Comparison of ENCODE assay signal across 10 mouse cellular contexts in the genomic region with DNA sequence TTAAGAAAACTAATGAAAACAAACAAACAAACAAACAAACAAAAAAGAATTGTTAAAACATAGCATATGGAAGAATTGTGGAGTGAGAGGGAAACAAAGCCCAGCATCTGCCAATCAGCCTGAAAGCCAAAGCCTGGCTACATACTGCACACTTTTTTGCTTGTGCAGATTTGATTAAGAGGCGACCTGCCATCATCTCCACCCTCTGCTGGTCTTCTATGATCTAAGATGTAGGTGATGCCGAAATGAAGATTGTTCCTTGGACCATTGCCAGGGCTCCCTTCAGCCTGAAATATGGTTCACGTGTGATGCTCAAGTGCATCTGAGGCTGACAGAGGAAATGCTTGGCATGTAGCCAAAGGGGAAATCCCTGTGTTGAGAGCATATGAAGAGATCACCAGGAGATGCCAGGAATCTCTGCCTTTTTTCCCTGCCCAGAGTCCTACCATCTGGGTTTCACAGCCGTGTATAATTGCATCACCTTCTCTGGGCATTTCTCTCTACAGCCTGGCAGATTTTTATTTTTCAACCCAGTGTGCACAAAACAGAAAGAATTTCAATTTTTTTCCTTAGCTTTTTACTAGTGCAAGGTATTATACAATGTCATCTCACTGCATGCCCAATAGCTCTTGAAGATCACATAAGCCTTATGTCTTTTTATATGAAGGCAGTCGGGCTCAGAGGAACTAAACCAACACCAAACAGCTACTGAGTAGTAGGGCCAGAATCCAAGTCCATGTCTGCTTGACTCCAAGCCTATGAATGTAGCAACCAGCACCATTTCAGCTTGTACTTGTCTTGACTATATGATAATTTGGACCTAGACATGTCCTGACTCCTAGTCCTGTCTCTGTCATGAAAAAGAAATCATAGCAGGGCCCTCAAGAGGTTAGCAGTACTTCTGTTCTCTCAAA. TPM values are rescaled to one million over a fixed set of nuclear protein-coding genes. Genes with fewer than 3 reads are reported as not detected.
DNase-seq lines count a peak whose midpoint lies in the region; ATAC-seq and TF ChIP-seq lines count a peak whose summit lies in the region.
"Had no signal": no experiment of that assay in that cellular context is flagged by ENCODE, and none has a peak within 500 bp of the region (broad histone marks: within the 10 kb centered on the region; RNA-seq: fewer than 3 reads in every experiment).

No protein-coding gene starts in this region.

- no peak; the same call in 1 of the 2 replicates for ATAC-seq in heart, embryonic 13.5 days (ENCODE audit: extremely low read depth, insufficient number of reproducible peaks, low FRiP score, low TSS enrichment)
- peak; percentile 68 for ATAC-seq in neural tube, embryonic 13.5 days (ENCODE audit: low read depth)
- ATAC-seq in heart, postnatal 0 days (ENCODE audit: insufficient read depth, low read depth), result no peak
- no peak for ATAC-seq in megakaryocyte progenitor cell, adult 5-6 weeks (replicated peaks; ENCODE audit: poor library complexity)
- no peak for ATAC-seq in erythroblast, adult 5-6 weeks (replicated peaks; ENCODE audit: low FRiP score, poor library complexity, severe bottlenecking)

- no peaks in the 10 kb centered on the region for H3K36me3 ChIP-seq in heart, embryonic 13.5 days
- H3K36me3 ChIP-seq in neural tube, embryonic 13.5 days, result no peaks in the 10 kb centered on the region
- no peaks in the 10 kb centered on the region for H3K36me3 ChIP-seq in heart, postnatal 0 days (replicated peaks; ENCODE audit: control insufficient read depth, insufficient read depth, low read length)
- H3K36me3 ChIP-seq: liver, embryonic 13.5 days had no signal

- no peaks in the 10 kb centered on the region for H3K9me3 ChIP-seq in heart, embryonic 13.5 days
- no peaks in the 10 kb centered on the region for H3K9me3 ChIP-seq in neural tube, embryonic 13.5 days
- no peaks in the 10 kb centered on the region for H3K9me3 ChIP-seq in heart, postnatal 0 days (replicated peaks; ENCODE audit: control insufficient read depth, low read length)
- H3K9me3 ChIP-seq: liver, embryonic 13.5 days had no signal

- 22% methylated on average over 5 of the region's 5 CpGs for WGBS in heart, embryonic 13.5 days
- WGBS in neural tube, embryonic 13.5 days, result 54% methylated on average over 5 of the region's 5 CpGs
- 28% methylated on average over 5 of the region's 5 CpGs for WGBS in heart, postnatal 0 days

- DNase-seq in heart, adult 18-20 months, result no peak
- no peak for DNase-seq in neural tube, embryonic 10.5 days (ENCODE audit: extremely low spot score, low spot score)
- peak; percentile 39 for DNase-seq in heart, postnatal 0 days (ENCODE audit: low spot score)
- DNase-seq in skeletal muscle tissue, adult 2 months (ENCODE audit: low read depth, low spot score), result peak; percentile 14
- DNase-seq: liver, embryonic 13.5 days had no signal

- TF ChIP-seq CTCF in heart, postnatal 0 days (IDR thresholded peaks at IDR 0.05; ENCODE audit: low read depth), result no peak

- 0 out of 2 replicates have a peak, but pooled peaks cover 3% of the 10 kb centered on the region for H3K27me3 ChIP-seq in heart, embryonic 13.5 days (replicated peaks)
- H3K27me3 ChIP-seq in neural tube, embryonic 13.5 days, result no peaks in the 10 kb centered on the region
- H3K27me3 ChIP-seq in heart, postnatal 0 days (ENCODE audit: control insufficient read depth, insufficient read depth, low read length), result no peaks in the 10 kb centered on the region

- H3K4me3 ChIP-seq in heart, embryonic 13.5 days, result no peak overlapping the region
- no peak overlapping the region for H3K4me3 ChIP-seq in neural tube, embryonic 13.5 days
- no peak overlapping the region for H3K4me3 ChIP-seq in heart, postnatal 0 days (ENCODE audit: low read depth, low read length)
- H3K4me3 ChIP-seq: liver, embryonic 13.5 days had no signal

- H3K4me1 ChIP-seq in heart, embryonic 13.5 days, result peaks cover 61% of the 10 kb centered on the region
- peaks cover 21% of the 10 kb centered on the region for H3K4me1 ChIP-seq in neural tube, embryonic 13.5 days (replicated peaks)
- H3K4me1 ChIP-seq in heart, postnatal 0 days (ENCODE audit: control insufficient read depth, insufficient read depth), result peaks cover 12% of the 10 kb centered on the region; the same call in 1 of the 2 replicates
- H3K4me1 ChIP-seq: liver, embryonic 13.5 days had no signal

- no peak overlapping the region for H3K4me2 ChIP-seq in heart, embryonic 13.5 days
- H3K4me2 ChIP-seq in neural tube, embryonic 13.5 days, result no peak overlapping the region
- H3K4me2 ChIP-seq in heart, postnatal 0 days (ENCODE audit: low read depth, low read length), result no peak overlapping the region
- H3K4me2 ChIP-seq: liver, embryonic 13.5 days had no signal

- peak overlapping the region; percentile 38; the same call in 1 of the 2 replicates for H3K27ac ChIP-seq in heart, embryonic 13.5 days (replicated peaks)
- peak overlapping the region; percentile 18; the same call in 1 of the 2 replicates for H3K27ac ChIP-seq in neural tube, embryonic 13.5 days (replicated peaks)
- no peak overlapping the region for H3K27ac ChIP-seq in heart, postnatal 0 days (ENCODE audit: low read depth)
- H3K27ac ChIP-seq: liver, embryonic 13.5 days had no signal

- TF ChIP-seq EP300 in heart, postnatal 0 days (IDR thresholded peaks at IDR 0.05; ENCODE audit: low read depth), result no peak

- H3K9ac ChIP-seq in heart, embryonic 13.5 days, result no peak overlapping the region
- H3K9ac ChIP-seq in neural tube, embryonic 13.5 days, result no peak overlapping the region
- H3K9ac ChIP-seq in heart, postnatal 0 days (replicated peaks; ENCODE audit: low read depth, low read length), result no peak overlapping the region
- H3K9ac ChIP-seq: liver, embryonic 13.5 days had no signal

RNA-seq across cellular contexts. Expression of gene Il12b, which starts 2.0 kb away (rescaled TPM):
- 0.09 and 0.23 TPM in 2 replicates for polyA plus RNA-seq in heart, embryonic 13.5 days (2015; fragmentation: Nextera tagmentation; extraction: Ambion mirVana)
- not detected for total RNA-seq in heart, adult 18-20 months (2021)
- not detected in 2 replicates for polyA plus RNA-seq in neural tube, embryonic 13.5 days (2015; fragmentation: Nextera tagmentation; extraction: Ambion mirVana)
- total RNA-seq in heart, postnatal 0 days (2014; rRNA removed; ENCODE audit: low replicate concordance), result not detected in 2 replicates
- not detected in 2 replicates for polyA plus RNA-seq in heart, postnatal 0 days (2015; fragmentation: Nextera tagmentation; extraction: Ambion mirVana)
- not detected in 2 replicates for total RNA-seq in megakaryocyte progenitor cell, adult 5-6 weeks (2015)
- total RNA-seq in megakaryocyte progenitor cell, adult 5-6 weeks (2017), result not detected in 2 replicates
- total RNA-seq in erythroblast, adult 5-6 weeks (2015; ENCODE audit: low replicate concordance), result not detected in 2 replicates
- total RNA-seq in erythroblast, adult 5-6 weeks (2017; ENCODE audit: low replicate concordance), result not detected in 2 replicates
- polyA plus RNA-seq: liver, embryonic 13.5 days; testis, adult 2 months had no signal

Comparison
In these comparisons a context has a peak if more than half of its experiments do, and no peak if none do; other contexts are left out.
1. DNase-seq: peak in heart, postnatal 0 days (single experiment) and skeletal muscle tissue, adult 2 months (single experiment); none in heart, adult 18-20 months (0 of 2) and neural tube, embryonic 10.5 days (single experiment).